Mouse (Mus musculus) G1E (cell line): Measurements from ENCODE around the gene Magi2. TPM values are rescaled to one million over a fixed set of nuclear protein-coding genes. Genes with fewer than 3 reads are reported as not detected.

Experiments
- ATAC-seq: 2 replicates; pipeline ENCODE4 v1.8.0; 2016; ENCODE audit warnings: mild to moderate bottlenecking; ENCODE audit not compliant: insufficient number of reproducible peaks, poor library complexity, low FRiP score, severe bottlenecking; ENCODE audit errors: extremely low read depth
- DNase-seq: peaks from one replicate; pipeline ENCODE4 v3.0.0; 2012; ENCODE audit warnings: low spot score
- H3K27me3 ChIP-seq: 2 replicates; pipeline ENCODE4 v1.6.1; 2012; ENCODE audit warnings: mild to moderate bottlenecking, low read length, inconsistent platforms; ENCODE audit not compliant: insufficient read depth
- H3K36me3 ChIP-seq: replicated peaks from 2 replicates; pipeline ENCODE3; 2012; ENCODE audit warnings: mild to moderate bottlenecking, inconsistent platforms
- H3K4me1 ChIP-seq: 2 replicates; pipeline ENCODE4 v1.6.1; 2012; ENCODE audit warnings: low read depth, low read length, inconsistent platforms, mixed read lengths; ENCODE audit not compliant: insufficient read depth
- H3K4me3 ChIP-seq: 2 replicates; pipeline ENCODE4 v1.5.1; 2012; ENCODE audit warnings: low read depth, mild to moderate bottlenecking, inconsistent platforms, low read length, moderate library complexity, mixed read lengths
- H3K9me3 ChIP-seq: replicated peaks from 2 replicates; pipeline ENCODE4 v1.6.1; 2012; ENCODE audit warnings: inconsistent platforms
- CTCF ChIP-seq: IDR thresholded peaks from 2 replicates; pipeline ENCODE4 v1.5.1; 2012; ENCODE audit warnings: low read depth, low read length, inconsistent platforms, mixed read lengths
- GATA1 ChIP-seq: IDR thresholded peaks from 2 replicates; pipeline ENCODE4 v1.6.1; 2012; ENCODE audit warnings: borderline replicate concordance, low read length, inconsistent platforms, mixed read lengths
- GATA2 ChIP-seq: IDR thresholded peaks from 2 replicates; pipeline ENCODE4 v1.6.1; 2012; ENCODE audit warnings: low read depth, low read length, inconsistent platforms, borderline replicate concordance
- POLR2AphosphoS5 ChIP-seq: IDR thresholded peaks from 2 replicates; pipeline ENCODE4 v1.6.1; 2012; ENCODE audit warnings: low read depth, low read length, inconsistent platforms; ENCODE audit not compliant: insufficient replicate concordance
- TAL1 ChIP-seq: conservative IDR thresholded peaks from 2 replicates; pipeline ENCODE4 v1.6.1; 2012; ENCODE audit warnings: low read depth, low read length, inconsistent platforms, mixed read lengths
- polyA plus RNA-seq: library from polyadenylated mRNA; stranded (reverse); fragments of >175 nt; gene quantifications from 2 replicates; pipeline ENCODE4 v1.2.3, GENCODE M21; 2012
- total RNA-seq, 2 experiments: library from RNA; stranded (forward) in 1 of 2; stranded (reverse) in 1 of 2; fragments of 200-1000 nt in 1 of 2; fragments of >200 nt in 1 of 2; fragmentation: Nextera tagmentation in 1 of 2; gene quantifications; 2 replicates each; pipeline ENCODE4 v1.2.3; 2014 to 2017

The Magi2 gene
- total and polyA plus RNA-seq, 3 experiments, result 0.69 to 1.3 (median 1.1) TPM

GRCm38 (mm10) chr5:20748856-20749255 is 1522.0 kb downstream of the Magi2 start:
- no peak overlapping the region for H3K4me3 ChIP-seq
- no peak for TF ChIP-seq GATA2
- no peak for TF ChIP-seq CTCF
- TF ChIP-seq GATA1, result no peak
- TF ChIP-seq TAL1, result no peak
- TF ChIP-seq POLR2AphosphoS5, result no peak
- peaks cover 38% of the 10 kb centered on the region for H3K27me3 ChIP-seq
- DNase-seq (no peak), ATAC-seq (no peak)
- H3K4me1 ChIP-seq, result 0 out of 2 replicates have a peak, but pooled peaks cover 4% of the 10 kb centered on the region
- no peaks in the 10 kb centered on the region for H3K36me3 ChIP-seq
- H3K9me3 ChIP-seq, result no peaks in the 10 kb centered on the region

- ATAC-seq (no peak), DNase-seq (no peak)
- TF ChIP-seq CTCF (no peak), GATA1 (no peak), POLR2AphosphoS5 (no peak), GATA2 (no peak), TAL1 (no peak)
- peaks cover 33% of the 10 kb centered on the region for H3K27me3 ChIP-seq
- no peaks in the 10 kb centered on the region for H3K9me3 ChIP-seq
- H3K36me3 ChIP-seq, result no peaks in the 10 kb centered on the region
- H3K4me1 ChIP-seq, result 0 out of 2 replicates have a peak, but pooled peaks cover 4% of the 10 kb centered on the region
- no peak overlapping the region for H3K4me3 ChIP-seq
Measured at GRCm38 (mm10) chr5:20749535-20749934, 1522.7 kb downstream of the Magi2 start.

- H3K9me3 ChIP-seq, result no peaks in the 10 kb centered on the region
- 0 out of 2 replicates have a peak, but pooled peaks cover 4% of the 10 kb centered on the region for H3K4me1 ChIP-seq
Measured at GRCm38 (mm10) chr5:20751000-20751399, 1524.2 kb downstream of the Magi2 start.

GRCm38 (mm10) chr5:20751696-20752095 is 1524.9 kb downstream of the Magi2 start:
- no peak overlapping the region for H3K4me3 ChIP-seq

More at GRCm38 (mm10) chr5:20751000-20751399, 1524.2 kb downstream of the Magi2 start:
- Histone ChIP-seq H3K27me3 (peaks cover 28% of the 10 kb centered on the region), H3K36me3 (peaks cover 2% of the 10 kb centered on the region), H3K4me3 (no peak overlapping the region)
- DNase-seq, result no peak
- TF ChIP-seq POLR2AphosphoS5 (no peak), GATA1 (no peak), GATA2 (no peak), CTCF (no peak), TAL1 (no peak)
- no peak for ATAC-seq

GRCm38 (mm10) chr5:20753096-20753495 is 1526.3 kb downstream of the Magi2 start:
- ATAC-seq (no peak), DNase-seq (no peak)
- H3K27me3 ChIP-seq, result peaks cover 20% of the 10 kb centered on the region
- TF ChIP-seq POLR2AphosphoS5 (no peak), TAL1 (no peak), CTCF (no peak), GATA1 (no peak), GATA2 (no peak)
- H3K4me3 ChIP-seq, result no peak overlapping the region
- H3K36me3 ChIP-seq, result peaks cover 10% of the 10 kb centered on the region
- 0 out of 2 replicates have a peak, but pooled peaks cover 4% of the 10 kb centered on the region for H3K4me1 ChIP-seq
- no peaks in the 10 kb centered on the region for H3K9me3 ChIP-seq

More at GRCm38 (mm10) chr5:20751696-20752095, 1524.9 kb downstream of the Magi2 start:
- Histone ChIP-seq H3K4me1 (0 out of 2 replicates have a peak, but pooled peaks cover 4% of the 10 kb centered on the region), H3K9me3 (no peaks in the 10 kb centered on the region), H3K27me3 (peaks cover 28% of the 10 kb centered on the region), H3K36me3 (peaks cover 2% of the 10 kb centered on the region)
- DNase-seq, result no peak
- no peak for ATAC-seq
- TF ChIP-seq TAL1 (no peak), POLR2AphosphoS5 (no peak), GATA2 (no peak), CTCF (no peak), GATA1 (no peak)

- Histone ChIP-seq H3K4me1 (0 out of 2 replicates have a peak, but pooled peaks cover 4% of the 10 kb centered on the region), H3K27me3 (peaks cover 15% of the 10 kb centered on the region), H3K36me3 (peaks cover 17% of the 10 kb centered on the region), H3K9me3 (no peaks in the 10 kb centered on the region), H3K4me3 (no peak overlapping the region)
- DNase-seq (no peak), ATAC-seq (no peak)
- TF ChIP-seq TAL1 (no peak), POLR2AphosphoS5 (no peak), GATA1 (no peak), GATA2 (no peak), CTCF (no peak)
Measured at GRCm38 (mm10) chr5:20753963-20754362, 1527.1 kb downstream of the Magi2 start.
